Mouse (Mus musculus): ENCODE results near the gene Hipk1. TPM values are rescaled to one million over a fixed set of nuclear protein-coding genes. Genes with fewer than 3 reads are reported as not detected.
A peak's percentile ranks its signal among the peaks of the same experiment; 100 is the strongest.

The Hipk1 gene
- polyA plus RNA-seq, 1 experiment from 2014 or later = 12.2 TPM

DNA sequence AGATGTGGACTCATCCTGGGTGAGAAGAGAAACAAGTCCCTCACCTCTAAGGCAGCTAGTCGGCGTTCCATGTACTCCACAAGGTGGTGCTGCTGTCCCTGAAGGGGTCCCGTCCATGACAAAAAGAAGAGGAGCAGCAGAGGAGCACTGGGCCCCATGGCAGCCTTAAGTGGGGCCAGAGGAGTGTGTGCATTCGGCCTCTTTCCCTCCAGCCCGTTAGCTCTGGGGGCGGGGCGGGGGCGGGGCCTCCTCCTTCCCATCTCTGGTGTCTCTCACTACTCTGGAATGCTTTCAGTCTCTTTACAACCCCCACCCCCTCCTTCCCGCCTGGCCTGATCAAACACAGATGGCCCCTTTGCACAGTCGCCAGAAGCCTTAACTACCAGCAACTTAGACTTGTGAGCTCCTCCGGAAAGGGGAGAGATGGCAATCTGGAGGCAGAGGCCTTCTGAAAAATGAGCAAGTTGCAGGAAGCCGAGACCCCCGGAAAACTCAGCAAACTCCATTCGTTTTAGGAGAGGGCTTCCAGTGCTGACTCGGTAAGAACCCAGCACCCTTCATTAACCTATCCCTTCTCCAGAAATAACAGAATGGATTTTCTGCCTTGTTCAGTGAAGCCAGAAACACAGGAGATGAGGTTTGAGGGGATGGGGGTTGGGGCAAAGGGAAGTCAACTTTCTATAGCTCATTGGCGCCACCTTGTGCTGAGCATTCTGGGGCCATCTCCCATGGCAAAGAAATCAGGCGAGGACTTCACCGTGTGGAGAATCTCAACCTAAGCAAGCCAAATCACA, 53.4 kb downstream of the Hipk1 start, which contains the start of gene Olfml3:
TSS of gene Olfml3 (minus strand) at position 224 of the 794 bp plus-strand sequence.
- Histone ChIP-seq H3K9me3 (replicated peaks; ENCODE audit: control insufficient read depth, low read length) (no peaks in the 10 kb centered on the region), H3K36me3 (ENCODE audit: control insufficient read depth, insufficient read depth, low read length) (peaks cover 4% of the 10 kb centered on the region; the same call in 1 of the 2 replicates), H3K27ac (ENCODE audit: low read depth, low read length) (peak within 1 kb of the TSS; percentile 97), H3K9ac (ENCODE audit: low read depth, low read length) (peak within 1 kb of the TSS; percentile 69), H3K4me3 (ENCODE audit: low read depth, low read length) (peak within 1 kb of the TSS; percentile 24), H3K27me3 (ENCODE audit: control insufficient read depth, insufficient read depth, low read length) (no peaks in the 10 kb centered on the region), H3K4me1 (ENCODE audit: control insufficient read depth, insufficient read depth, low read length) (peaks cover 41% of the 10 kb centered on the region), H3K4me2 (peak within 1 kb of the TSS; percentile 68)
- peak; percentile 88 for ATAC-seq (replicated peaks; ENCODE audit: insufficient number of reproducible peaks, low FRiP score, low TSS enrichment)
- under 1% methylated on average over 18 of the region's 18 CpGs for WGBS (ENCODE audit: insufficient replicate concordance)

DNA sequence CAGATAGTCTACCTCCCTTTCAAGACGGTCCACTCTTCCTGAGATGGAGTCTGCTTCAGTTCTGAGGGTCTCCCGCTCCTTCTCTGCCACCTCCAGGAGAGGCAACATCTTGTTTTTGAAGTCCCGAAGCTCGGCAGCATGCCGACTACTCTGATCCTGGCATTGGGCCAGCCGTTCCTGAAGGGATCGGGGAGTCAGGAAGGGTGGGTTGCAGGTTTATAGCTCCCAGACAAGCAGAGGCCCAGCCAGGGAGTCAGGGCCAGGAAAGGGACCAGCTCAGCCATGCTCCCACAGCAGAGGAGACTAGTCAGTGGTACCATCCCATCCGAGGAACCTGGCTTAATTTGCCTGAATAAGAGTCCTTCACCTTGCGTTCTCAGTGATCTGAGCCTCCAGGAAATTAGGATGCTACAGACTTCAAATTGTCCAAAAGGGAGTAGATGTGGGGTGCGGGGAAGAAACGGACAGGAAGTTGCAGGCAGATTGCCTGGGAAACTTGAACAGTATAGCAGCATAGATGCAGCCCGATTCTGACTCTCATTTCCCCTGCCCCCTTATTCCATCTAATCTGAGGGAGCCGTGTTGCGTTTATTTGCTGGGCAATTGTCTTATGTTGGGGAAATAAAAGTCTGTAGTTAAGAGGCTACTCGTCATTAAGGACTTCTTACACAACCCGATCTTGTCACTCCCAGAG, 54.2 kb downstream of the Hipk1 start:
- H3K4me1 ChIP-seq (ENCODE audit: control insufficient read depth, insufficient read depth, low read length) = peaks cover 41% of the 10 kb centered on the region
- 38% methylated on average over 16 of the region's 16 CpGs for WGBS (ENCODE audit: insufficient replicate concordance)
- H3K9ac ChIP-seq (ENCODE audit: low read depth, low read length) = peak overlapping the region; percentile 12
- no peaks in the 10 kb centered on the region for H3K27me3 ChIP-seq (ENCODE audit: control insufficient read depth, insufficient read depth, low read length)
- H3K36me3 ChIP-seq (ENCODE audit: control insufficient read depth, insufficient read depth, low read length) = peaks cover under 1% of the 10 kb centered on the region; the same call in 1 of the 2 replicates
- H3K4me2 ChIP-seq = peak overlapping the region; percentile 68
- peak overlapping the region; percentile 97 for H3K27ac ChIP-seq (ENCODE audit: low read depth, low read length)
- no peaks in the 10 kb centered on the region for H3K9me3 ChIP-seq (replicated peaks; ENCODE audit: control insufficient read depth, low read length)
- peak overlapping the region; percentile 24 for H3K4me3 ChIP-seq (ENCODE audit: low read depth, low read length)
- 0 out of 2 replicates have a peak, but pooled peaks have one; percentile 25 for ATAC-seq (replicated peaks; ENCODE audit: insufficient number of reproducible peaks, low FRiP score, low TSS enrichment)

DNA sequence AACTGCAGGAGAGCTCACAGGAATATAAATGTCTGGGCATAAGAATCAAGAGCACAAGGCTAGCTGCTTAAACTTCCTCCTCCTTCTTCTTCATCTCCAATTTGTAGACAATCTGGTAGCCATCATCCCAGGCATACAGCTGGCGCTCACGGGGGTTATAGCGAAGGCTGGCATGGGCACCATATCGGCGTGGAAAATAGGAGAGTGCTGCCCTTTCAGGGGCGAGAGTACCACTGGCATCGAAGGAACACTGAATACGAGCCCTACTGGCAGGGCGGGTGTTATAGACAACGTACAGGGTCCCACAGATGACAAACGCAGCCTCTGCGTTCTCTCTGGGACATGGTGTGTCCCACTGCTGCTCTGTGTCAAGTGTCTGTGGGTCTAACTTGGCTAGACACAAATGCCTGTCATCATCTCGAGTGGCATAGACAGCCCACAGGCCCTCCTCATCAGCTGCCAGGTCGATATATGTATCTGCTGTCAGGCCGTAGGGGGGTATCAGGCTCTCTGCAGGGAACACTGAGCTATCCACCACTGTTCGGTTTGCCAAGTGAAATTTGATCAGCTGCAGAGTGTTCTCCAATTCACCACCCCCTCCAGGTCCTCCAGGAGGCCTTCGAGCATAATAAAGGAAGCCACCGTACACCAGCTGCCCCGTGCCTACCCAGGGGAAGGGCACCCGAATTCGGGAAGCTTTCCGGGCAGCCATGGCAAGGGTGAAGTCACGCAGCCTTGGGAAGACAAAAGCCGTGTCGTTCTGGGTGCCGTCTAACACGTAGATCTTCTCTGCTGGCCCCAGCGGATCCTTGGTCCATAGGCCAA, 55.4 kb downstream of the Hipk1 start:
- 58% methylated on average over 28 of the region's 28 CpGs for WGBS (ENCODE audit: insufficient replicate concordance)
- peaks cover 2% of the 10 kb centered on the region; the same call in 1 of the 2 replicates for H3K36me3 ChIP-seq (ENCODE audit: control insufficient read depth, insufficient read depth, low read length)
- ATAC-seq (replicated peaks; ENCODE audit: insufficient number of reproducible peaks, low FRiP score, low TSS enrichment) = no peak
- H3K9me3 ChIP-seq (replicated peaks; ENCODE audit: control insufficient read depth, low read length) = no peaks in the 10 kb centered on the region
- H3K27ac ChIP-seq (ENCODE audit: low read depth, low read length) = peak overlapping the region; percentile 97
- no peaks in the 10 kb centered on the region for H3K27me3 ChIP-seq (ENCODE audit: control insufficient read depth, insufficient read depth, low read length)
- peaks cover 41% of the 10 kb centered on the region for H3K4me1 ChIP-seq (ENCODE audit: control insufficient read depth, insufficient read depth, low read length)
- H3K4me3 ChIP-seq (ENCODE audit: low read depth, low read length) = peak overlapping the region; percentile 24
- H3K4me2 ChIP-seq = peak overlapping the region; percentile 68
- no peak overlapping the region; the same call in 1 of the 2 replicates for H3K9ac ChIP-seq (ENCODE audit: low read depth, low read length)

DNA sequence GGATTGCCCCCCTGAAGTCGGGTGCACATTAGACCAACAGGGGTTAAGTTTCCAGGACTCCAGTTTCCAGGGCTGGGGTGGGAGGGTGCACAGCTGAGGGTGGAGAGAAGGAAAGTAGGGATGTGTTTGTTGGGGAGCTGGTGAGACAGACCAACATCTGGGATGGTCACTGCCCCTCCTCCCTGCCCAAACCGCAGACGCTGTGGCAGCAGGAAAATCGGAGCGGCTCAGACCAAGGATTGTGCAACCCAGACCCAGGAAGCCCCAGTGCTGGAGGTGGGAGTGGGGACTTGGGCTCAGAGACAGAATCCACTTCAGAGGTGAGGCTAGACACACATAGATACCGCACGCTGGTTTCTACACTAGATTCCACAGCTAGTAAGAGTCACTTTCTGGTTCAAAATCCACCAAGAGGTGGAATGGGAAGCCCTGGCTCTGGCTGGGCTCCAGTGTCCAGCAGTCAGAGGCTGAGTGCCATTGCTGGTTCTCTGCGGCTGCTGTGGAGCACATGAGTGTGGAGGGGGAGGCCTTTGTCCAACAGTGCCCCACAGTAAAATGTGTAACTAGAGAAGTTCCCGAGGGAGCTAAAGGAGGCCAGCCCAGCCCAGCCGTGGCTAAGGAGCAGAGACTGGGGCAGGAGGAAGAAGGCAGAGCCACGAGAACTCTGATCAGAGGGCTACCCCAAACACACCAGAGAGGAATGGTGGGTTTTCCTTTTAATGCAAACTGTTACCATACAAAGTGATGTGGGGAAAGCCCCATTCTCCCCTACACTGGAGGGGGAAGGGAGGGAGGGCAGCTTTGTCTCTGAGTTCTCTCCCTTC, 56.5 kb downstream of the Hipk1 start:
- Histone ChIP-seq H3K4me2 (peak overlapping the region; percentile 68), H3K9ac (ENCODE audit: low read depth, low read length) (peak overlapping the region; percentile 66), H3K27me3 (ENCODE audit: control insufficient read depth, insufficient read depth, low read length) (no peaks in the 10 kb centered on the region), H3K9me3 (replicated peaks; ENCODE audit: control insufficient read depth, low read length) (no peaks in the 10 kb centered on the region), H3K27ac (ENCODE audit: low read depth, low read length) (peak overlapping the region; percentile 73), H3K4me3 (ENCODE audit: low read depth, low read length) (no peak overlapping the region), H3K4me1 (ENCODE audit: control insufficient read depth, insufficient read depth, low read length) (peaks cover 41% of the 10 kb centered on the region), H3K36me3 (ENCODE audit: control insufficient read depth, insufficient read depth, low read length) (peaks cover 2% of the 10 kb centered on the region; the same call in 1 of the 2 replicates)
- no peak; the same call in 1 of the 2 replicates for ATAC-seq (replicated peaks; ENCODE audit: insufficient number of reproducible peaks, low FRiP score, low TSS enrichment)
- WGBS (ENCODE audit: insufficient replicate concordance) = 17% methylated on average over 11 of the region's 11 CpGs

- WGBS (ENCODE audit: insufficient replicate concordance) = 47% methylated on average over 19 of the region's 19 CpGs
- H3K36me3 ChIP-seq (ENCODE audit: control insufficient read depth, insufficient read depth, low read length) = peaks cover 2% of the 10 kb centered on the region; the same call in 1 of the 2 replicates
- peaks cover 41% of the 10 kb centered on the region for H3K4me1 ChIP-seq (ENCODE audit: control insufficient read depth, insufficient read depth, low read length)
- peak overlapping the region; percentile 68 for H3K4me2 ChIP-seq
- ATAC-seq (replicated peaks; ENCODE audit: insufficient number of reproducible peaks, low FRiP score, low TSS enrichment) = no peak
- no peaks in the 10 kb centered on the region for H3K9me3 ChIP-seq (replicated peaks; ENCODE audit: control insufficient read depth, low read length)
- H3K27me3 ChIP-seq (ENCODE audit: control insufficient read depth, insufficient read depth, low read length) = no peaks in the 10 kb centered on the region
- peak overlapping the region; percentile 73; the same call in 1 of the 2 replicates for H3K27ac ChIP-seq (ENCODE audit: low read depth, low read length)
- H3K4me3 ChIP-seq (ENCODE audit: low read depth, low read length) = no peak overlapping the region
- peak overlapping the region; percentile 16; the same call in 1 of the 2 replicates for H3K9ac ChIP-seq (ENCODE audit: low read depth, low read length)
Observed at GRCm38 (mm10) chr3:103733799-103734695, 57.3 kb downstream of the Hipk1 start.

DNA sequence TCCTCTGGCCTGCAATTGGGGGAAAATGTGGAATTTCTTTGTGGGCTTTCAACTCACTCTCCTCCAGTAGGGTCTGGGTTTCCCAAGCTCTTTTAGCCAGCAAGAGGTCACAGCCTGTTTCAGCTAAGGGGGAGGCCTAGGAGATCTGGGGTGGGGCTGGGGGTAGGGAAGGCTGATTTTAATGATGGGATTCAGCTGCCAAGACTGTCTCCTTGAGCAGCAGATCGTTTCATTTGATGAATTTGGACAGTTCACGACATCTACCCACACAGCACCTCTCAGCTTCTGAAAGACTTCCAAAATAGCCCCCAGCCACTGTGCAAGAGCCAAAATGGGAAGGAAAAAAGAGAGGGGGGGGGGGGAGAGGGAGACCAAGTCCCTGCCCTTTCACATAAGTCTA, 58.2 kb downstream of the Hipk1 start:
- Histone ChIP-seq H3K27ac (ENCODE audit: low read depth, low read length) (no peak overlapping the region), H3K4me1 (ENCODE audit: control insufficient read depth, insufficient read depth, low read length) (peaks cover 41% of the 10 kb centered on the region), H3K9ac (ENCODE audit: low read depth, low read length) (no peak overlapping the region), H3K36me3 (ENCODE audit: control insufficient read depth, insufficient read depth, low read length) (peaks cover 2% of the 10 kb centered on the region; the same call in 1 of the 2 replicates), H3K27me3 (ENCODE audit: control insufficient read depth, insufficient read depth, low read length) (no peaks in the 10 kb centered on the region), H3K4me2 (no peak overlapping the region), H3K9me3 (replicated peaks; ENCODE audit: control insufficient read depth, low read length) (no peaks in the 10 kb centered on the region), H3K4me3 (ENCODE audit: low read depth, low read length) (no peak overlapping the region)
- ATAC-seq (replicated peaks; ENCODE audit: insufficient number of reproducible peaks, low FRiP score, low TSS enrichment) = no peak
- WGBS (ENCODE audit: insufficient replicate concordance) = 31% methylated on average over 2 of the region's 2 CpGs

DNA sequence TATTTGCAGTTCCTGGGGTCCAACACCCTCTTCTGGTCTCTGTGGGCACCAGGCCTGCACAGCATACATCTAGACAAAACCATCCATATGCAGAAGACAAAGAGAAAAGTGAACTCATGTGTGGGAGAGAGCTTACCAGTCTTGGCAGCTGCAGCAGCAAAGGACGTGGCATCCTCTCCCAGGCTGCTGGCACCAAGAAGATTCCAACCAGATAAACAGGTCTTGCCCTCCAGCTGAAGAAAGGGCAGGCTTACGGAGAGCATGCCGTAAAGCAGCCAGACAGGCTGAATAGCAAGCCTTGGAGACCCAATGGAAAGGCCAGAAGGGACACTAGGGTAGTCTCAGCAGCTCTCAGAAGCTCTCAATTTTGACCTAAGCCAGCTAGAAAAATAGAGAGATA, 59.2 kb downstream of the Hipk1 start:
- Histone ChIP-seq H3K9ac (ENCODE audit: low read depth, low read length) (no peak overlapping the region), H3K4me3 (ENCODE audit: low read depth, low read length) (no peak overlapping the region), H3K36me3 (ENCODE audit: control insufficient read depth, insufficient read depth, low read length) (peaks cover 2% of the 10 kb centered on the region; the same call in 1 of the 2 replicates), H3K27ac (ENCODE audit: low read depth, low read length) (no peak overlapping the region), H3K27me3 (ENCODE audit: control insufficient read depth, insufficient read depth, low read length) (no peaks in the 10 kb centered on the region), H3K4me1 (ENCODE audit: control insufficient read depth, insufficient read depth, low read length) (peaks cover 36% of the 10 kb centered on the region), H3K9me3 (replicated peaks; ENCODE audit: control insufficient read depth, low read length) (no peaks in the 10 kb centered on the region), H3K4me2 (no peak overlapping the region)
- 92% methylated on average over 3 of the region's 3 CpGs for WGBS (ENCODE audit: insufficient replicate concordance)
- no peak for ATAC-seq (replicated peaks; ENCODE audit: insufficient number of reproducible peaks, low FRiP score, low TSS enrichment)
